Mouse (Mus musculus) midbrain, embryonic 14.5 days (tissue): ENCODE data around the gene Fam83c. TPM values are rescaled to one million over a fixed set of nuclear protein-coding genes. Genes with fewer than 3 reads are reported as not detected.

Experiments used
- ATAC-seq: fragments of 200-750 bp; cut with Nextera tagmentation; 2 replicates; pipeline ENCODE4 v1.8.0; 2017; ENCODE audit warnings: moderate number of reproducible peaks, moderate library complexity; ENCODE audit not compliant: low FRiP score, low TSS enrichment
- DNase-seq: peaks from one replicate; pipeline ENCODE4 v3.0.0-alpha.2; 2015
- H3K27ac ChIP-seq: fragments of 300-500 bp; sonication (generic); replicated peaks from 2 replicates; pipeline ENCODE4 v1.5.1; 2014; ENCODE audit warnings: mild to moderate bottlenecking, low read depth, low read length, moderate library complexity
- H3K27me3 ChIP-seq: fragments of 300-500 bp; sonication (generic); 2 replicates; pipeline ENCODE4 v1.6.1; 2014; ENCODE audit warnings: low read length, control low read depth, mixed read lengths; ENCODE audit not compliant: control insufficient read depth, insufficient read depth
- H3K36me3 ChIP-seq: fragments of 300-500 bp; sonication (generic); 2 replicates; pipeline ENCODE4 v1.6.1; 2014; ENCODE audit warnings: low read length, control low read depth; ENCODE audit not compliant: control insufficient read depth, insufficient read depth
- H3K4me1 ChIP-seq: fragments of 300-500 bp; sonication (generic); 2 replicates; pipeline ENCODE4 v1.6.1; 2014; ENCODE audit warnings: mild to moderate bottlenecking, antibody characterized with exemption, low read length, control low read depth; ENCODE audit not compliant: control insufficient read depth, insufficient read depth
- H3K4me2 ChIP-seq: fragments of 300-500 bp; sonication (generic); 2 replicates; pipeline ENCODE4 v1.6.1; 2014; ENCODE audit warnings: mild to moderate bottlenecking, low read length, moderate library complexity
- H3K4me3 ChIP-seq: fragments of 300-500 bp; sonication (generic); replicated peaks from 2 replicates; pipeline ENCODE4 v1.5.1; 2014; ENCODE audit warnings: low read depth, low read length
- H3K9ac ChIP-seq: fragments of 300-500 bp; sonication (generic); replicated peaks from 2 replicates; pipeline ENCODE4 v1.6.1; 2014; ENCODE audit warnings: mild to moderate bottlenecking, low read length, moderate library complexity
- H3K9me3 ChIP-seq: fragments of 300-500 bp; sonication (generic); 2 replicates; pipeline ENCODE4 v1.6.1; 2016; ENCODE audit warnings: low read length, control low read depth, mixed read lengths; ENCODE audit not compliant: control insufficient read depth
- WGBS: fragments of 180-500 bp; shearing (Covaris S2); extraction: QIAGEN DNeasy Blood & Tissue Kit; methylation state at CpG from one replicate; pipeline ENCODE4 v1.1.7; 2014; 5-methylcytosine and 5-hydroxymethylcytosine counted together
- polyA plus RNA-seq: library from polyadenylated mRNA; unstranded; fragments of >200 nt; fragmentation: Nextera tagmentation; extraction: Ambion mirVana; gene quantifications from 2 replicates; pipeline ENCODE4 v1.2.1, GENCODE M21; 2014

Gene Fam83c
- polyA plus RNA-seq, 1 experiment from 2014 or later: 0.41 TPM

DNA sequence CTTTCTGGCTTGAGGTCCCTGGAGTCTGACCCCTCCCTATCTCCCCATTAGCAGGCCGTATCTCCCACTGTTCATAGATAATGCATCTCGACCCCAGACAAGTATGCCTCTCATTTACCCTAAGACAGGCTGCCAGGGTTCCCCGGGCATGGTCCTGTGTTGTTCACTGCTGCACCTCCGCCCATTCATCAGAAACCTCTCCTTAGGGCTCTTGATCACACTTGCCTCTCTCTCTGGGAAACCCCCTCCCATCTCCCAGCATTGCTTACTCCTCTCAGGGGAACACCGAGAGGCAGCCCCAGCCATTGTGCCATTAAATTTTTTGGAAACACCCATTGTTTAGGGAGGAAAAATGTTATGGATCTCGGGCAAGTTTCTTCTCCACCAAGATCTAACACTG is 56.6 kb downstream of the Fam83c start:
- 51% methylated on average over 6 of the region's 6 CpGs for WGBS
- no peak for DNase-seq
- H3K9ac ChIP-seq: no peak overlapping the region
- H3K4me1 ChIP-seq: peaks cover 24% of the 10 kb centered on the region
- no peaks in the 10 kb centered on the region for H3K9me3 ChIP-seq
- no peak for ATAC-seq
- H3K27me3 ChIP-seq: 0 out of 2 replicates have a peak, but pooled peaks cover 2% of the 10 kb centered on the region
- H3K4me3 ChIP-seq: no peak overlapping the region
- 0 out of 2 replicates have a peak overlapping the region, but pooled peaks have one; percentile 72 for H3K4me2 ChIP-seq
- no peak overlapping the region for H3K27ac ChIP-seq
- no peaks in the 10 kb centered on the region for H3K36me3 ChIP-seq

DNA sequence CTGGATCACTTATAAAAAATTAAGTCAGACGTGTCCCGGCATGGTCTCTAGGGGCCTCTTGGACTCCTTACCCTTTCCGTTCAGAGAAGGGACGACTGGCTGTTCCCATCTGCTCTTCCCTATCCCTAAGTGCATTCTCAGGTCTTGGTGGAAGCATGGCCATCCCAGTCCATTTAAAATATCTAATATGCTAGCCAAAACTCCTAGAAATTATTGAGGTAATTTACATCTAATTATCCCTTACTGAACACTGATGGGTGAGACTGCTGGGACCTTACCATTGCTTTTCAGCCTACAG is 57.0 kb downstream of the Fam83c start:
- WGBS: 52% methylated on average over 4 of the region's 4 CpGs
- no peak overlapping the region for H3K9ac ChIP-seq

More for the DNA sequence above, 57.0 kb downstream of the Fam83c start:
- no peak for ATAC-seq
- H3K36me3 ChIP-seq: no peaks in the 10 kb centered on the region
- H3K27me3 ChIP-seq: 0 out of 2 replicates have a peak, but pooled peaks cover 2% of the 10 kb centered on the region
- H3K4me1 ChIP-seq: peaks cover 24% of the 10 kb centered on the region
- no peak for DNase-seq
- H3K4me3 ChIP-seq: no peak overlapping the region
- no peaks in the 10 kb centered on the region for H3K9me3 ChIP-seq
- peak overlapping the region; percentile 72 for H3K4me2 ChIP-seq
- H3K27ac ChIP-seq: no peak overlapping the region

Other genes starting within 250 kb of the Fam83c start
- 14.8 and 15.2 TPM in 2 replicates for gene Gss, start 242.0 kb downstream of the Fam83c start, polyA plus RNA-seq
- 0.64 and 0.77 TPM in 2 replicates for gene Myh7b, start 223.6 kb downstream of the Fam83c start, polyA plus RNA-seq
- gene Trpc4ap, start 142.5 kb downstream of the Fam83c start, polyA plus RNA-seq: 154 and 171 TPM in 2 replicates
- 42.6 and 47.2 TPM in 2 replicates for gene Edem2, start 105.4 kb downstream of the Fam83c start, polyA plus RNA-seq
- not detected in 2 replicates for gene Gm17581, start 99.0 kb downstream of the Fam83c start, polyA plus RNA-seq
- 1.1 and 2.3 TPM in 2 replicates for gene Procr, start 83.7 kb downstream of the Fam83c start, polyA plus RNA-seq
- 17.7 and 24.6 TPM in 2 replicates for gene Mmp24, start 59.5 kb downstream of the Fam83c start, polyA plus RNA-seq
- gene BC029722, start 15.4 kb downstream of the Fam83c start, polyA plus RNA-seq: 25.5 and 38.5 TPM in 2 replicates
- gene Eif6, start 7.9 kb downstream of the Fam83c start, polyA plus RNA-seq: 129 and 134 TPM in 2 replicates
- 45.0 and 58.6 TPM in 2 replicates for gene Uqcc1, start 95.5 kb upstream of the Fam83c start, polyA plus RNA-seq
- not detected in 2 replicates for gene Gm15557, start 105.9 kb upstream of the Fam83c start, polyA plus RNA-seq
- 0.36 and 0.70 TPM in 2 replicates for gene Gdf5, start 110.5 kb upstream of the Fam83c start, polyA plus RNA-seq
- gene Cep250, start 121.6 kb upstream of the Fam83c start, polyA plus RNA-seq: 10.6 and 12.8 TPM in 2 replicates
- gene 6430550D23Rik, start 173.1 kb upstream of the Fam83c start, polyA plus RNA-seq: 1.5 and 1.7 TPM in 2 replicates
- gene Ergic3, start 173.2 kb upstream of the Fam83c start, polyA plus RNA-seq: 379 and 435 TPM in 2 replicates
- gene Fer1l4, start 218.1 kb upstream of the Fam83c start, polyA plus RNA-seq: 0.09 TPM in 1 of 2 replicates, not detected in the other
- gene Spag4, start 230.3 kb upstream of the Fam83c start, polyA plus RNA-seq: 4.7 and 6.0 TPM in 2 replicates